ENCODE assay signal across 8 mouse cellular contexts in genomic region chr4:125835250-125835649, GRCm38 (mm10).
DNase-seq lines count a peak whose midpoint lies in the region; ATAC-seq and TF ChIP-seq lines count a peak whose summit lies in the region.
"Had no signal": no experiment of that assay in that cellular context is flagged by ENCODE, and none has a peak within 500 bp of the region (broad histone marks: within the 10 kb centered on the region; RNA-seq: fewer than 3 reads in every experiment).

No protein-coding gene starts in this region.

- H3K9ac ChIP-seq in midbrain, embryonic 16.5 days (ENCODE audit: low read depth, low read length), result no peak overlapping the region
- H3K9ac ChIP-seq in hindbrain, postnatal 0 days (replicated peaks; ENCODE audit: low read length), result no peak overlapping the region

- H3K9me3 ChIP-seq in midbrain, embryonic 10.5 days (replicated peaks), result no peaks in the 10 kb centered on the region
- H3K9me3 ChIP-seq in midbrain, embryonic 16.5 days (replicated peaks; ENCODE audit: control insufficient read depth, low read length, poor library complexity, severe bottlenecking), result no peaks in the 10 kb centered on the region
- H3K9me3 ChIP-seq in hindbrain, postnatal 0 days (ENCODE audit: low read length), result no peaks in the 10 kb centered on the region

- H3K4me2 ChIP-seq in midbrain, embryonic 16.5 days (ENCODE audit: low read length), result no peak overlapping the region
- no peak overlapping the region for H3K4me2 ChIP-seq in hindbrain, postnatal 0 days (ENCODE audit: low read depth, low read length)

- WGBS in midbrain, embryonic 10.5 days, result 0% methylated on average over 8 of the region's 8 CpGs
- under 1% methylated on average over 8 of the region's 8 CpGs for WGBS in midbrain, embryonic 16.5 days
- 3% methylated on average over 8 of the region's 8 CpGs for WGBS in hindbrain, postnatal 0 days

- no peak for ATAC-seq in midbrain, embryonic 16.5 days
- ATAC-seq in hindbrain, postnatal 0 days, result no peak

- no peak overlapping the region for H3K4me3 ChIP-seq in midbrain, embryonic 10.5 days
- no peak overlapping the region for H3K4me3 ChIP-seq in midbrain, embryonic 16.5 days (ENCODE audit: low read depth, low read length)
- H3K4me3 ChIP-seq in hindbrain, postnatal 0 days (ENCODE audit: low read length), result no peak overlapping the region

- peak; percentile 83 for DNase-seq in midbrain, embryonic 10.5 days (ENCODE audit: low spot score)
- peak; percentile 71 for DNase-seq in adrenal gland, postnatal 14 days
- DNase-seq in hindbrain, postnatal 0 days (ENCODE audit: low spot score), result peak; percentile 60
- peak; percentile 88 for DNase-seq in retina, postnatal 1 day
- no peak for DNase-seq in heart, postnatal 36 days
- no peak for DNase-seq in frontal cortex, adult 2 months (ENCODE audit: extremely low spot score in 1 of 2, low spot score in 1 of 2)
- DNase-seq: spleen, adult 18-20 months had no signal

- peaks cover 11% of the 10 kb centered on the region for H3K4me1 ChIP-seq in midbrain, embryonic 10.5 days
- H3K4me1 ChIP-seq in midbrain, embryonic 16.5 days (ENCODE audit: control insufficient read depth, insufficient read depth, low read length), result 0 out of 2 replicates have a peak, but pooled peaks cover 4% of the 10 kb centered on the region
- no peaks in the 10 kb centered on the region for H3K4me1 ChIP-seq in hindbrain, postnatal 0 days (ENCODE audit: insufficient read depth, low read length)

- intact Hi-C loops in heart, postnatal 36 days (cut with DNase I), result no loop called here

- no peak for TF ChIP-seq CTCF in hindbrain, postnatal 0 days (IDR thresholded peaks at IDR 0.05; ENCODE audit: low read depth)

- H3K27ac ChIP-seq in midbrain, embryonic 10.5 days (replicated peaks), result no peak overlapping the region
- H3K27ac ChIP-seq in midbrain, embryonic 16.5 days (ENCODE audit: low read length), result no peak overlapping the region
- H3K27ac ChIP-seq in hindbrain, postnatal 0 days, result no peak overlapping the region

- no peaks in the 10 kb centered on the region for H3K36me3 ChIP-seq in midbrain, embryonic 10.5 days
- H3K36me3 ChIP-seq in midbrain, embryonic 16.5 days (ENCODE audit: control insufficient read depth, insufficient read depth, low read length), result no peaks in the 10 kb centered on the region
- no peaks in the 10 kb centered on the region for H3K36me3 ChIP-seq in hindbrain, postnatal 0 days (ENCODE audit: insufficient read depth, low read length)

- H3K27me3 ChIP-seq in midbrain, embryonic 10.5 days (ENCODE audit: low read depth, poor library complexity, severe bottlenecking), result no peaks in the 10 kb centered on the region
- H3K27me3 ChIP-seq in midbrain, embryonic 16.5 days (ENCODE audit: control insufficient read depth, insufficient read depth, low read depth, low read length), result no peaks in the 10 kb centered on the region
- no peaks in the 10 kb centered on the region for H3K27me3 ChIP-seq in hindbrain, postnatal 0 days (ENCODE audit: insufficient read depth, low read length)

Comparison
In these comparisons a context has a peak if more than half of its experiments do, and no peak if none do; other contexts are left out.
1. DNase-seq: peak in midbrain, embryonic 10.5 days (single experiment), adrenal gland, postnatal 14 days (single experiment), hindbrain, postnatal 0 days (single experiment) and retina, postnatal 1 day (single experiment); none in heart, postnatal 36 days (0 of 2) and frontal cortex, adult 2 months (0 of 2).